Mouse (Mus musculus) heart, adult 18-20 months (tissue): Measurements from ENCODE around the gene Atp23. TPM values are rescaled to one million over a fixed set of nuclear protein-coding genes. Genes with fewer than 3 reads are reported as not detected.

Source experiments
- DNase-seq, 2 experiments: peaks; one replicate each; pipeline ENCODE4 v3.0.0; 2021 to 2022; ENCODE audit warnings: mixed read lengths in 1 of 2
- total RNA-seq, 2 experiments: library from RNA; stranded (reverse); gene quantifications; 2 replicates each; pipeline ENCODE4 v1.2.3; 2021

The Atp23 gene
- total RNA-seq, 2 experiments from 2014 or later, result 4.2 to 5.1 TPM

- no peak for DNase-seq
These were observed 78.7 kb downstream of the Atp23 start for GRCm38 (mm10) chr10:126822418-126822817.

Other genes starting within 250 kb of the Atp23 start
- 10 to 100 TPM; 83.8 to 94.3 TPM for gene Ctdsp2, start 77.4 kb upstream of the Atp23 start, total RNA-seq
- under 1 TPM; 0.37 to 0.64 TPM for gene Avil, start 99.4 kb upstream of the Atp23 start, total RNA-seq
- gene Tsfm, start 129.5 kb upstream of the Atp23 start, total RNA-seq, result 10 to 100 TPM; 57.3 to 71.6 TPM
- gene Mettl1, start 140.1 kb upstream of the Atp23 start, total RNA-seq, result 1 to 10 TPM; 7.0 to 8.2 TPM
- gene Eef1akmt3, start 140.2 kb upstream of the Atp23 start, total RNA-seq, result under 1 TPM in 1 of 2 experiments, not detected in 1; 0.15 TPM
- gene Cyp27b1, start 146.9 kb upstream of the Atp23 start, total RNA-seq, result under 1 TPM; 0.20 to 0.23 TPM
- gene March9, start 158.8 kb upstream of the Atp23 start, total RNA-seq, result 1 to 10 TPM; 2.9 to 3.5 TPM
- 10 to 100 TPM; 81.5 to 84.1 TPM for gene Cdk4, start 162.2 kb upstream of the Atp23 start, total RNA-seq
- gene Tspan31, start 168.9 kb upstream of the Atp23 start, total RNA-seq, result 10 to 100 TPM; 44.7 to 47.4 TPM
- 1 to 10 TPM; 4.2 to 6.1 TPM for gene Agap2, start 173.9 kb upstream of the Atp23 start, total RNA-seq
- 10 to 100 TPM; 23.2 to 28.8 TPM for gene Os9, start 219.8 kb upstream of the Atp23 start, total RNA-seq